Mouse (Mus musculus) central nervous system, embryonic 18 days (tissue): Measurements from ENCODE around the gene C1rb. TPM values are rescaled to one million over a fixed set of nuclear protein-coding genes. Genes with fewer than 3 reads are reported as not detected.

Experiments
- polyA plus RNA-seq: library from polyadenylated mRNA; depleted of rRNA; stranded (reverse); fragments of >200 nt; gene quantifications from 2 replicates; pipeline ENCODE4 v1.2.3, GENCODE M21; 2012; rRNA removed

C1rb gene
- polyA plus RNA-seq: not detected in 2 replicates

DNA sequence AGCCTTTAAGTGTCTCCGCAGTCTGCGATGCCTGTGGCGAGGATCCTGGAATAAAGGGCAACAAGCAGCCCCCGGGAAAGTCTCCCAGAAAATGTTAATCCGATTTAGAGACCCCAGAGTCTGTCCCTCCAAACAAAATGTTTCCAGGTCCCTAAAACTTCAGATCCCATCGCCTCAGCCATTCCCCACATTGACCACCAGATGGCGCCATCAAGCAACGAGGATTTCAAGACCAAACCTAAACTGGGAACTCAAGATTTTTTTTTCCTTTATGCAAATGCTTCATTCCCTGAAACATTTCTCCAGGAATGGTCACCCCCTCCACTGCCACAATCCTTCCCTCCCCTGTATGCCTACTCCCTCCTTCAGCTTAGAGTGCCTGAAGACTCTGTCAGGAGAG is at the start of gene C1rb:
TSS of gene C1rb (plus strand) at position 269 of the 400 bp plus-strand sequence.

DNA sequence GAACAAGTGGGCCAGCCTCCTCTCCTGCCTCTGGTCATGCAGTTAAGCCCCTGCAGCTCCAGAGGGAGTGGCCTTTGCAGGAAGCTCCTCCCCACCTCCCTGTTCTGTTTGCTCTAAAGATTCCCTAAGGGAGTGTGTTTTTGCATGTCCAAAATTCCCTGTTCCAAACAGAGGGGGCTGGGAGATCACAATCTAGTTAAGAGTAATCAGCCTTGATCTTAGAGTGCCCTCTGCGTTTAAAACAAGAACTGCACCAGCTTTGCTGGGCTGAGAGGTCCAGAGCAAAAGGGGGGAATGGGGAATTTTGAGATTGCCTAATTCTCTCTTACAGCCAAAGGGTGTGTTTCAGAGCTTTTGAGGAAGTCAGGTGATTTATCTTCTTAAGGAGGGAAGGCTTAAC is 27.8 kb upstream of the C1rb start, which contains the start of gene C1s1:
TSS of gene C1s1 (minus strand) at position 76 of the 400 bp plus-strand sequence.

Other genes starting within 250 kb of the C1rb start
- gene Pex5, start 155.2 kb upstream of the C1rb start, polyA plus RNA-seq: 91.5 and 93.4 TPM in 2 replicates
- gene Clstn3, start 105.5 kb upstream of the C1rb start, polyA plus RNA-seq: 120 and 128 TPM in 2 replicates
- 0.08 and 0.22 TPM in 2 replicates for gene C1rl, start 77.2 kb upstream of the C1rb start, polyA plus RNA-seq
- gene C1ra, start 57.9 kb upstream of the C1rb start, polyA plus RNA-seq: 0.40 and 0.65 TPM in 2 replicates
- gene C1s1, start 27.9 kb upstream of the C1rb start, polyA plus RNA-seq: 1.8 and 2.3 TPM in 2 replicates
- gene C1s2, start 65.8 kb downstream of the C1rb start, polyA plus RNA-seq: 0.74 and 0.79 TPM in 2 replicates
- 48.3 and 54.5 TPM in 2 replicates for gene Lpcat3, start 92.7 kb downstream of the C1rb start, polyA plus RNA-seq
- 93.9 and 100 TPM in 2 replicates for gene Emg1, start 141.9 kb downstream of the C1rb start, polyA plus RNA-seq
- gene Phb2, start 142.0 kb downstream of the C1rb start, polyA plus RNA-seq: 139 and 149 TPM in 2 replicates
- gene Ptpn6, start 168.4 kb downstream of the C1rb start, polyA plus RNA-seq: 2.6 and 2.9 TPM in 2 replicates
- 564 and 575 TPM in 2 replicates for gene Grcc10, start 171.1 kb downstream of the C1rb start, polyA plus RNA-seq
- not detected in 2 replicates for gene Gm45234, start 185.7 kb downstream of the C1rb start, polyA plus RNA-seq
- gene Atn1, start 186.2 kb downstream of the C1rb start, polyA plus RNA-seq: 53.4 and 64.6 TPM in 2 replicates
- 119 and 125 TPM in 2 replicates for gene Eno2, start 199.4 kb downstream of the C1rb start, polyA plus RNA-seq
- 8.5 and 10.6 TPM in 2 replicates for gene Lrrc23, start 209.4 kb downstream of the C1rb start, polyA plus RNA-seq
- gene Spsb2, start 238.4 kb downstream of the C1rb start, polyA plus RNA-seq: 4.8 and 7.0 TPM in 2 replicates
- 410 and 448 TPM in 2 replicates for gene Tpi1, start 244.0 kb downstream of the C1rb start, polyA plus RNA-seq